Mouse (Mus musculus): ENCODE measurements around the gene Wwc1. TPM values are rescaled to one million over a fixed set of nuclear protein-coding genes. Genes with fewer than 3 reads are reported as not detected.

Gene Wwc1
- polyA plus RNA-seq, 1 experiment from 2014 or later: 0.09 TPM

- Histone ChIP-seq H3K36me3 (ENCODE audit: inconsistent target) (no peaks in the 10 kb centered on the region), H3K79me2 (ENCODE audit: inconsistent target) (no peaks in the 10 kb centered on the region)
- 92% methylated on average over 14 of the region's 14 CpGs for WGBS (ENCODE audit: missing documents)
These were observed 48.0 kb downstream of the Wwc1 start for GRCm38 (mm10) chr11:35932121-35932885.

GRCm38 (mm10) chr11:35930511-35931060 lies 49.7 kb downstream of the Wwc1 start:
- Histone ChIP-seq H3K4me3 (ENCODE audit: inconsistent target) (no peak overlapping the region), H3K79me2 (ENCODE audit: inconsistent target) (no peaks in the 10 kb centered on the region), H3K36me3 (ENCODE audit: inconsistent target) (no peaks in the 10 kb centered on the region), H3K27ac (no peak overlapping the region)
- 88% methylated on average over 6 of the region's 6 CpGs for WGBS (ENCODE audit: missing documents)

More at GRCm38 (mm10) chr11:35932121-35932885, 48.0 kb downstream of the Wwc1 start:
- Histone ChIP-seq H3K4me3 (ENCODE audit: inconsistent target) (no peak overlapping the region), H3K27ac (no peak overlapping the region)

- Histone ChIP-seq H3K4me3 (ENCODE audit: inconsistent target) (no peak overlapping the region), H3K36me3 (ENCODE audit: inconsistent target) (no peaks in the 10 kb centered on the region), H3K79me2 (ENCODE audit: inconsistent target) (no peaks in the 10 kb centered on the region), H3K27ac (no peak overlapping the region)
- 91% methylated on average over 12 of the region's 12 CpGs for WGBS (ENCODE audit: missing documents)
These were observed 51.9 kb downstream of the Wwc1 start for GRCm38 (mm10) chr11:35928453-35928852.

GRCm38 (mm10) chr11:35927309-35927708 lies 53.0 kb downstream of the Wwc1 start:
- Histone ChIP-seq H3K79me2 (ENCODE audit: inconsistent target) (no peaks in the 10 kb centered on the region), H3K36me3 (ENCODE audit: inconsistent target) (no peaks in the 10 kb centered on the region), H3K4me3 (ENCODE audit: inconsistent target) (no peak overlapping the region), H3K27ac (no peak overlapping the region)
- 72% methylated on average over 14 of the region's 14 CpGs for WGBS (ENCODE audit: missing documents)

- 78% methylated on average over 7 of the region's 7 CpGs for WGBS (ENCODE audit: missing documents)
- Histone ChIP-seq H3K36me3 (ENCODE audit: inconsistent target) (no peaks in the 10 kb centered on the region), H3K4me3 (ENCODE audit: inconsistent target) (no peak overlapping the region), H3K27ac (no peak overlapping the region), H3K79me2 (ENCODE audit: inconsistent target) (no peaks in the 10 kb centered on the region)
These were observed 54.7 kb downstream of the Wwc1 start for GRCm38 (mm10) chr11:35925592-35925991.

- no peak overlapping the region for H3K27ac ChIP-seq
- H3K4me3 ChIP-seq (ENCODE audit: inconsistent target): no peak overlapping the region
- 45% methylated on average over 12 of the region's 12 CpGs for WGBS (ENCODE audit: missing documents)
- no peaks in the 10 kb centered on the region for H3K36me3 ChIP-seq (ENCODE audit: inconsistent target)
- H3K79me2 ChIP-seq (ENCODE audit: inconsistent target): no peaks in the 10 kb centered on the region
These were observed 58.0 kb downstream of the Wwc1 start for GRCm38 (mm10) chr11:35922205-35922873.

- Histone ChIP-seq H3K4me3 (ENCODE audit: inconsistent target) (no peak overlapping the region), H3K36me3 (ENCODE audit: inconsistent target) (no peaks in the 10 kb centered on the region), H3K27ac (no peak overlapping the region), H3K79me2 (ENCODE audit: inconsistent target) (no peaks in the 10 kb centered on the region)
- 84% methylated on average over 5 of the region's 5 CpGs for whole genome bisulfite sequencing (ENCODE audit: missing documents)
These were observed 59.6 kb downstream of the Wwc1 start for GRCm38 (mm10) chr11:35920776-35921175.

- no peaks in the 10 kb centered on the region for H3K36me3 ChIP-seq (ENCODE audit: inconsistent target)
- no peaks in the 10 kb centered on the region for H3K79me2 ChIP-seq (ENCODE audit: inconsistent target)
- WGBS (ENCODE audit: missing documents): 75% methylated on average over 9 of the region's 9 CpGs
- no peak overlapping the region for H3K27ac ChIP-seq
- H3K4me3 ChIP-seq (ENCODE audit: inconsistent target): no peak overlapping the region
These were observed 60.3 kb downstream of the Wwc1 start for GRCm38 (mm10) chr11:35919856-35920503.

GRCm38 (mm10) chr11:35919383-35919782 lies 60.9 kb downstream of the Wwc1 start:
- Histone ChIP-seq H3K36me3 (ENCODE audit: inconsistent target) (no peaks in the 10 kb centered on the region), H3K27ac (no peak overlapping the region), H3K79me2 (ENCODE audit: inconsistent target) (no peaks in the 10 kb centered on the region), H3K4me3 (ENCODE audit: inconsistent target) (no peak overlapping the region)
- WGBS (ENCODE audit: missing documents): 36% methylated on average over 2 of the region's 2 CpGs

- no peaks in the 10 kb centered on the region for H3K79me2 ChIP-seq (ENCODE audit: inconsistent target)
- WGBS (ENCODE audit: missing documents): 85% methylated on average over 8 of the region's 8 CpGs
These were observed 63.7 kb downstream of the Wwc1 start for GRCm38 (mm10) chr11:35916466-35917185.

GRCm38 (mm10) chr11:35915546-35915945 lies 64.8 kb downstream of the Wwc1 start:
- 85% methylated on average over 8 of the region's 8 CpGs for WGBS (ENCODE audit: missing documents)
- Histone ChIP-seq H3K27ac (no peak overlapping the region), H3K79me2 (ENCODE audit: inconsistent target) (no peaks in the 10 kb centered on the region), H3K4me3 (ENCODE audit: inconsistent target) (no peak overlapping the region), H3K36me3 (ENCODE audit: inconsistent target) (no peaks in the 10 kb centered on the region)

More at GRCm38 (mm10) chr11:35916466-35917185, 63.7 kb downstream of the Wwc1 start:
- no peaks in the 10 kb centered on the region for H3K36me3 ChIP-seq (ENCODE audit: inconsistent target)
- H3K4me3 ChIP-seq (ENCODE audit: inconsistent target): no peak overlapping the region
- no peak overlapping the region for H3K27ac ChIP-seq

GRCm38 (mm10) chr11:35913418-35914044 lies 66.8 kb downstream of the Wwc1 start:
- Histone ChIP-seq H3K79me2 (ENCODE audit: inconsistent target) (no peaks in the 10 kb centered on the region), H3K4me3 (ENCODE audit: inconsistent target) (no peak overlapping the region), H3K36me3 (ENCODE audit: inconsistent target) (no peaks in the 10 kb centered on the region), H3K27ac (no peak overlapping the region)
- 85% methylated on average over 6 of the region's 6 CpGs for WGBS (ENCODE audit: missing documents)

GRCm38 (mm10) chr11:35904955-35905550 lies 75.3 kb downstream of the Wwc1 start:
- no peak overlapping the region for H3K27ac ChIP-seq
- H3K4me3 ChIP-seq (ENCODE audit: inconsistent target): no peak overlapping the region
- H3K79me2 ChIP-seq (ENCODE audit: inconsistent target): no peaks in the 10 kb centered on the region
- no peaks in the 10 kb centered on the region for H3K36me3 ChIP-seq (ENCODE audit: inconsistent target)
- 75% methylated on average over 7 of the region's 7 CpGs for WGBS (ENCODE audit: missing documents)
